Mouse (Mus musculus) bone marrow macrophage, adult 2 months (primary cell): ENCODE data around the gene Irf2bpl.

Experiments
- CTCF ChIP-seq: IDR thresholded peaks from 2 replicates; pipeline ENCODE4 v1.5.1; 2012; ENCODE audit warnings: low read depth, mild to moderate bottlenecking, low read length, moderate library complexity
- POLR2A ChIP-seq: IDR thresholded peaks from 2 replicates; pipeline ENCODE4 v1.6.1; 2012; ENCODE audit warnings: mild to moderate bottlenecking, low read depth, low read length, borderline replicate concordance

DNA sequence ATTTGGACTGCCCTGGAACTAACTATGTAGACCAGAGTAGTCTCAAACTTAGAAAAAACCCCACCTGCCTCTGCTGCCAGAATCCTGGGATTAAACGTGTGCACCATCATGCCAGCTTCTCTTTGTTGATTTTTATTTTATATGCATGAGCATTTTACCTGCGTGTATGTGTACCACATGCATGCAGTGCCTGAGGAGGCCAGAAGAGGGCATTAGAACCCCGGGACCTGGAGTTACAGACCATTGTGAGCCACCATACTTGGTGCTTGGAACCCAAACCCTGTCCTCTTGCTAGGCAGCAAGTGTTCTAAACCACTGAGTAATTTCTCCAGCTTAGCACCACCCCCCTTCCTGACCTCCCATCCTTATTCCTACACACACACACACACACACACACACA, 13.6 kb downstream of the Irf2bpl start:
- TF ChIP-seq POLR2A (no peak), CTCF (no peak)
